Mouse (Mus musculus) erythroblast, adult 5-6 weeks (primary cell): ENCODE measurements at regions not wholly inside any gene's neighbourhood (a gene's known extent, or its start where the extent isn't known, plus 50 kb on each side); places are given as distances from the start of the nearest gene placed in this dataset.

Experiments
- ATAC-seq: replicated peaks from 2 replicates; pipeline ENCODE4 v1.8.0; 2016; ENCODE audit warnings: moderate number of reproducible peaks, mild to moderate bottlenecking, moderate TSS enrichment, inconsistent platforms; ENCODE audit not compliant: poor library complexity, low FRiP score, severe bottlenecking

- ATAC-seq = no peak
Measured at GRCm38 (mm10) chr9:33850993-33851392, 634.7 kb upstream of the Kirrel3 start.

GRCm38 (mm10) chr9:33856169-33856568 is 629.5 kb upstream of the Kirrel3 start:
- ATAC-seq = no peak

GRCm38 (mm10) chr9:33858511-33858910 is 627.2 kb upstream of the Kirrel3 start:
- no peak for ATAC-seq

GRCm38 (mm10) chr9:33868666-33869065 is 617.0 kb upstream of the Kirrel3 start:
- no peak for ATAC-seq

GRCm38 (mm10) chr9:33887279-33887678 is 598.4 kb upstream of the Kirrel3 start:
- no peak for ATAC-seq

- no peak for ATAC-seq
Measured at GRCm38 (mm10) chr9:33892001-33892400, 593.7 kb upstream of the Kirrel3 start.

GRCm38 (mm10) chr9:33901313-33902076 is 584.2 kb upstream of the Kirrel3 start:
- ATAC-seq = no peak

- ATAC-seq = no peak
Measured at GRCm38 (mm10) chr9:33903991-33904570, 581.6 kb upstream of the Kirrel3 start.

- no peak for ATAC-seq
Measured at GRCm38 (mm10) chr9:33914919-33915318, 570.8 kb upstream of the Kirrel3 start.

- no peak for ATAC-seq
Measured at GRCm38 (mm10) chr9:33915349-33916056, 570.2 kb upstream of the Kirrel3 start.

GRCm38 (mm10) chr9:33930286-33930685 is 555.4 kb upstream of the Kirrel3 start:
- no peak for ATAC-seq

GRCm38 (mm10) chr9:33934071-33934470 is 551.6 kb upstream of the Kirrel3 start:
- no peak for ATAC-seq

- no peak for ATAC-seq
Measured at GRCm38 (mm10) chr9:33954319-33954718, 531.4 kb upstream of the Kirrel3 start.
